Mouse (Mus musculus) liver, embryonic 16.5 days (tissue): ENCODE data around the gene Csmd2. TPM values are rescaled to one million over a fixed set of nuclear protein-coding genes. Genes with fewer than 3 reads are reported as not detected.
A peak's percentile ranks its signal among the peaks of the same experiment; 100 is the strongest.

ENCODE experiments used
- ATAC-seq: fragments of 200-750 bp; cut with Nextera tagmentation; 2 replicates; pipeline ENCODE4 v1.8.0; 2017; ENCODE audit warnings: low read depth, mild to moderate bottlenecking, moderate number of reproducible peaks, moderate library complexity
- H3K27ac ChIP-seq: fragments of 300-500 bp; sonication (generic); 2 replicates; pipeline ENCODE4 v1.5.1; 2014; ENCODE audit warnings: mild to moderate bottlenecking, low read length
- H3K27me3 ChIP-seq: fragments of 300-500 bp; sonication (generic); 2 replicates; pipeline ENCODE4 v1.6.1; 2014; ENCODE audit warnings: low read depth, low read length, mixed read lengths; ENCODE audit not compliant: control insufficient read depth, insufficient read depth
- H3K36me3 ChIP-seq: fragments of 300-500 bp; sonication (generic); 2 replicates; pipeline ENCODE4 v1.6.1; 2014; ENCODE audit warnings: mild to moderate bottlenecking; ENCODE audit not compliant: control insufficient read depth, insufficient read depth
- H3K4me1 ChIP-seq: fragments of 300-500 bp; sonication (generic); 2 replicates; pipeline ENCODE4 v1.6.1; 2014; ENCODE audit warnings: low read depth, low read length, mixed read lengths; ENCODE audit not compliant: control insufficient read depth
- H3K4me2 ChIP-seq: fragments of 300-500 bp; sonication (generic); 2 replicates; pipeline ENCODE4 v1.6.1; 2014; ENCODE audit warnings: low read depth, low read length, mixed read lengths
- H3K4me3 ChIP-seq: fragments of 300-500 bp; sonication (generic); 2 replicates; pipeline ENCODE4 v1.5.1; 2014; ENCODE audit warnings: low read depth, mild to moderate bottlenecking, low read length
- H3K9ac ChIP-seq: fragments of 300-500 bp; sonication (generic); 2 replicates; pipeline ENCODE4 v1.6.1; 2014; ENCODE audit warnings: low read depth, low read length
- H3K9me3 ChIP-seq: fragments of 300-500 bp; sonication (generic); replicated peaks from 2 replicates; pipeline ENCODE4 v1.6.1; 2016; ENCODE audit warnings: low read length; ENCODE audit not compliant: control insufficient read depth
- WGBS: fragments of 180-500 bp; shearing (Covaris S2); extraction: QIAGEN DNeasy Blood & Tissue Kit; methylation state at CpG from one replicate; pipeline ENCODE4 v1.1.7; 2014; ENCODE audit not compliant: insufficient replicate concordance; 5-methylcytosine and 5-hydroxymethylcytosine counted together
- polyA plus RNA-seq: library from polyadenylated mRNA; unstranded; fragments of >200 nt; fragmentation: Nextera tagmentation; extraction: Ambion mirVana; gene quantifications from 2 replicates; pipeline ENCODE4 v1.2.1, GENCODE M21; 2015

The Csmd2 gene
- polyA plus RNA-seq, 1 experiment from 2014 or later, result not detected

- ATAC-seq, result no peak
- 43% methylated on average over 4 of the region's 4 CpGs for WGBS
- H3K4me2 ChIP-seq, result no peak overlapping the region
- no peaks in the 10 kb centered on the region; the same call in 1 of the 2 replicates for H3K9me3 ChIP-seq
- no peaks in the 10 kb centered on the region for H3K4me1 ChIP-seq
- H3K9ac ChIP-seq, result no peak overlapping the region
- H3K27ac ChIP-seq, result no peak overlapping the region
- no peak overlapping the region for H3K4me3 ChIP-seq
- H3K36me3 ChIP-seq, result no peaks in the 10 kb centered on the region; the same call in 1 of the 2 replicates
- no peaks in the 10 kb centered on the region for H3K27me3 ChIP-seq
These were observed 591.5 kb downstream of the Csmd2 start for GRCm38 (mm10) chr4:128579182-128579581.

GRCm38 (mm10) chr4:128593286-128593685 is 605.6 kb downstream of the Csmd2 start:
- no peak overlapping the region for H3K27ac ChIP-seq
- H3K9me3 ChIP-seq, result no peaks in the 10 kb centered on the region
- H3K9ac ChIP-seq, result no peak overlapping the region
- H3K4me2 ChIP-seq, result no peak overlapping the region
- ATAC-seq, result no peak
- no peaks in the 10 kb centered on the region for H3K36me3 ChIP-seq
- H3K27me3 ChIP-seq, result no peaks in the 10 kb centered on the region
- 73% methylated on average over 4 of the region's 4 CpGs for WGBS
- H3K4me3 ChIP-seq, result no peak overlapping the region
- no peaks in the 10 kb centered on the region for H3K4me1 ChIP-seq

- 61% methylated on average over 5 of the region's 5 CpGs for WGBS
- Histone ChIP-seq H3K36me3 (no peaks in the 10 kb centered on the region), H3K27ac (no peak overlapping the region), H3K9ac (no peak overlapping the region), H3K4me1 (no peaks in the 10 kb centered on the region), H3K4me2 (no peak overlapping the region), H3K9me3 (no peaks in the 10 kb centered on the region), H3K4me3 (no peak overlapping the region), H3K27me3 (no peaks in the 10 kb centered on the region)
- ATAC-seq, result no peak
These were observed 606.4 kb downstream of the Csmd2 start for GRCm38 (mm10) chr4:128594062-128594461.

GRCm38 (mm10) chr4:128597801-128598560 is 610.3 kb downstream of the Csmd2 start:
- Histone ChIP-seq H3K9me3 (no peaks in the 10 kb centered on the region), H3K27me3 (no peaks in the 10 kb centered on the region), H3K4me2 (no peak overlapping the region), H3K36me3 (no peaks in the 10 kb centered on the region), H3K4me3 (no peak overlapping the region), H3K9ac (no peak overlapping the region), H3K4me1 (no peaks in the 10 kb centered on the region), H3K27ac (no peak overlapping the region)
- no peak for ATAC-seq
- WGBS, result 64% methylated on average over 12 of the region's 12 CpGs

- Histone ChIP-seq H3K36me3 (no peaks in the 10 kb centered on the region), H3K4me3 (no peak overlapping the region), H3K27me3 (no peaks in the 10 kb centered on the region), H3K27ac (no peak overlapping the region), H3K4me2 (no peak overlapping the region), H3K9me3 (no peaks in the 10 kb centered on the region), H3K4me1 (peaks cover 13% of the 10 kb centered on the region), H3K9ac (no peak overlapping the region)
- no peak for ATAC-seq
- 78% methylated on average over 7 of the region's 7 CpGs for WGBS
These were observed 618.9 kb downstream of the Csmd2 start for GRCm38 (mm10) chr4:128606586-128606985.

- H3K9me3 ChIP-seq, result no peaks in the 10 kb centered on the region
- no peak overlapping the region for H3K9ac ChIP-seq
- H3K4me3 ChIP-seq, result no peak overlapping the region
- H3K36me3 ChIP-seq, result no peaks in the 10 kb centered on the region
- no peak overlapping the region for H3K27ac ChIP-seq
- WGBS, result 82% methylated on average over 11 of the region's 11 CpGs
- ATAC-seq, result no peak
- H3K27me3 ChIP-seq, result no peaks in the 10 kb centered on the region
- peaks cover 13% of the 10 kb centered on the region for H3K4me1 ChIP-seq
- H3K4me2 ChIP-seq, result no peak overlapping the region
These were observed 620.0 kb downstream of the Csmd2 start for GRCm38 (mm10) chr4:128607661-128608060.

GRCm38 (mm10) chr4:128609276-128609924 is 621.7 kb downstream of the Csmd2 start:
- WGBS, result 6% methylated on average over 27 of the region's 27 CpGs
- no peaks in the 10 kb centered on the region for H3K27me3 ChIP-seq
- ATAC-seq, result no peak
- peak overlapping the region; percentile 62 for H3K9ac ChIP-seq
- H3K27ac ChIP-seq, result peak overlapping the region; percentile 42; the same call in 1 of the 2 replicates
- no peaks in the 10 kb centered on the region for H3K9me3 ChIP-seq
- peaks cover 13% of the 10 kb centered on the region for H3K4me1 ChIP-seq
- H3K4me2 ChIP-seq, result peak overlapping the region; percentile 84
- H3K36me3 ChIP-seq, result no peaks in the 10 kb centered on the region
- peak overlapping the region; percentile 74 for H3K4me3 ChIP-seq

GRCm38 (mm10) chr4:128609925-128610402 is 622.3 kb downstream of the Csmd2 start, which contains the start of gene Zscan20:
TSS of gene Zscan20 (minus strand) at chr4:128610098.
- WGBS, result under 1% methylated on average over 24 of the region's 24 CpGs
- Histone ChIP-seq H3K27ac (peak within 1 kb of the TSS; percentile 42; the same call in 1 of the 2 replicates), H3K4me1 (peaks cover 13% of the 10 kb centered on the region), H3K9ac (peak within 1 kb of the TSS; percentile 62), H3K4me2 (peak within 1 kb of the TSS; percentile 84), H3K4me3 (peak within 1 kb of the TSS; percentile 74), H3K36me3 (no peaks in the 10 kb centered on the region), H3K27me3 (no peaks in the 10 kb centered on the region), H3K9me3 (no peaks in the 10 kb centered on the region)
- ATAC-seq, result peak; percentile 98

GRCm38 (mm10) chr4:128610706-128611105 is 623.0 kb downstream of the Csmd2 start:
- Histone ChIP-seq H3K9ac (no peak overlapping the region; the same call in 1 of the 2 replicates), H3K4me1 (peaks cover 13% of the 10 kb centered on the region), H3K27ac (no peak overlapping the region), H3K4me3 (peak overlapping the region; percentile 74), H3K27me3 (no peaks in the 10 kb centered on the region), H3K36me3 (no peaks in the 10 kb centered on the region), H3K9me3 (no peaks in the 10 kb centered on the region), H3K4me2 (peak overlapping the region; percentile 84)
- ATAC-seq, result no peak
- WGBS, result 34% methylated on average over 10 of the region's 10 CpGs
